Mouse (Mus musculus) heart, postnatal 36 days (tissue): ENCODE measurements around the gene Gm21721. TPM values are rescaled to one million over a fixed set of nuclear protein-coding genes. Genes with fewer than 3 reads are reported as not detected.
"Not testable (repeated sequence)": the region's sequence is repeated elsewhere in the genome, so short reads cannot be mapped to it uniquely, and the experiment has no call there.

Experiments
- DNase-seq, 2 experiments: peaks; one replicate each; pipeline ENCODE4 v3.0.0; 2021 to 2022
- intact Hi-C: fragments of 180-260 bp; cut with DNase I; formaldehyde crosslinking; loops from one replicate; pipeline ENCODE4 v1.15.1; 2025
- total RNA-seq, 2 experiments: library from RNA; stranded (reverse); gene quantifications; 2 replicates each; pipeline ENCODE4 v1.2.3; 2021

Gene Gm21721
- total RNA-seq, result not detected

DNA sequence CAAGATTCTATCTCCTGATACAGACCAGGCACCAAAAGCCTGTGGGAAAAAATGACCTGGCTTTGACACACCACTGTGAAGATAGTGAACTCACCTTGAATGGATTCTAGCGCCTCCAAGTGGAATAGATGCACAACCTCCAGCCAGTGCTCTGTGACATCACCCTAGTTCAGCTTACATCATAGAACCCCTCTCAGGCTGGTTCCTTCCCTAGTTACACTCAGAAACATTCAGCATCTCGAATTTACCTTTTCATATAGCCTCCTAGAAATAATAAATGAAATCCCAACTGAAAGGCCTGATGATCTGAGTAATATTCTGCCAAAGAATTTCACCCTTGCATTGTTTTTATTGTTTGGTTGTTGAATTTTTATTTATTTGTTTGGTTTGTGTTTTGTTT, at the start of gene Gm21721:
Gm21721 (minus strand) TSS at position 101 of the 400 bp plus-strand sequence.
- DNase-seq, intact Hi-C loops: not testable (repeated sequence)

Other genes with a start within 250 kb of the Gm21721 start
- not detected for gene Gm21292, start 68.3 kb downstream of the Gm21721 start, total RNA-seq
- not detected for gene Gm21812, start 145.0 kb upstream of the Gm21721 start, total RNA-seq
- not detected for gene Gm21874, start 214.0 kb upstream of the Gm21721 start, total RNA-seq